Mouse (Mus musculus): ENCODE data around the gene Shisal2a. TPM values are rescaled to one million over a fixed set of nuclear protein-coding genes. Genes with fewer than 3 reads are reported as not detected.

Gene Shisal2a
- polyA plus RNA-seq, 1 experiment from 2014 or later: 0.36 TPM

- peaks cover 8% of the 10 kb centered on the region; the same call in 1 of the 2 replicates for H3K4me1 ChIP-seq
- H3K27me3 ChIP-seq: no peaks in the 10 kb centered on the region
- H3K36me3 ChIP-seq: peaks cover 20% of the 10 kb centered on the region
- ATAC-seq (ENCODE audit: borderline replicate concordance, extremely low read depth, low FRiP score, low TSS enrichment): no peak
- no peak overlapping the region for H3K4me3 ChIP-seq
- 80% methylated on average over 9 of the region's 9 CpGs for WGBS
- H3K27ac ChIP-seq: no peak overlapping the region
- H3K4me2 ChIP-seq: no peak overlapping the region
- no peak overlapping the region for H3K9ac ChIP-seq
- no peaks in the 10 kb centered on the region for H3K9me3 ChIP-seq
Observed at GRCm38 (mm10) chr4:108332041-108332440, 51.1 kb downstream of the Shisal2a start.

- H3K9me3 ChIP-seq: no peaks in the 10 kb centered on the region
- no peaks in the 10 kb centered on the region for H3K27me3 ChIP-seq
- no peak overlapping the region for H3K9ac ChIP-seq
- H3K4me1 ChIP-seq: peaks cover 8% of the 10 kb centered on the region; the same call in 1 of the 2 replicates
- 0 out of 2 replicates have a peak, but pooled peaks cover 10% of the 10 kb centered on the region for H3K36me3 ChIP-seq
- 95% methylated on average over 6 of the region's 6 CpGs for WGBS
- no peak for ATAC-seq (ENCODE audit: borderline replicate concordance, extremely low read depth, low FRiP score, low TSS enrichment)
- H3K27ac ChIP-seq: no peak overlapping the region
- no peak overlapping the region for H3K4me2 ChIP-seq
- no peak overlapping the region for H3K4me3 ChIP-seq
Observed at GRCm38 (mm10) chr4:108329840-108330239, 53.3 kb downstream of the Shisal2a start.

GRCm38 (mm10) chr4:108327730-108328484 is 55.2 kb downstream of the Shisal2a start, which contains the start of gene Coa7:
Coa7 (plus strand) TSS chr4:108328140.
- Histone ChIP-seq H3K9me3 (no peaks in the 10 kb centered on the region), H3K4me1 (peaks cover 8% of the 10 kb centered on the region; the same call in 1 of the 2 replicates), H3K4me2 (peak within 1 kb of the TSS; percentile 61), H3K27ac (peak within 1 kb of the TSS; percentile 88), H3K27me3 (no peaks in the 10 kb centered on the region), H3K9ac (peak within 1 kb of the TSS; percentile 43), H3K4me3 (peak within 1 kb of the TSS; percentile 63), H3K36me3 (0 out of 2 replicates have a peak, but pooled peaks cover 2% of the 10 kb centered on the region)
- WGBS: under 1% methylated on average over 45 of the region's 45 CpGs
- ATAC-seq (ENCODE audit: borderline replicate concordance, extremely low read depth, low FRiP score, low TSS enrichment): peak; percentile 95

- H3K9ac ChIP-seq: peak overlapping the region; percentile 43
- peak overlapping the region; percentile 61 for H3K4me2 ChIP-seq
- peaks cover 8% of the 10 kb centered on the region; the same call in 1 of the 2 replicates for H3K4me1 ChIP-seq
- H3K27me3 ChIP-seq: no peaks in the 10 kb centered on the region
- peak overlapping the region; percentile 88 for H3K27ac ChIP-seq
- no peaks in the 10 kb centered on the region for H3K36me3 ChIP-seq
- peak overlapping the region; percentile 63 for H3K4me3 ChIP-seq
- no peak for ATAC-seq (ENCODE audit: borderline replicate concordance, extremely low read depth, low FRiP score, low TSS enrichment)
- 37% methylated on average over 6 of the region's 6 CpGs for WGBS
- no peaks in the 10 kb centered on the region for H3K9me3 ChIP-seq
Observed at GRCm38 (mm10) chr4:108327071-108327579, 56.0 kb downstream of the Shisal2a start.

- 63% methylated on average over 5 of the region's 5 CpGs for WGBS
- Histone ChIP-seq H3K9ac (no peak overlapping the region), H3K4me2 (no peak overlapping the region), H3K4me1 (peaks cover 4% of the 10 kb centered on the region; the same call in 1 of the 2 replicates), H3K36me3 (no peaks in the 10 kb centered on the region), H3K27me3 (no peaks in the 10 kb centered on the region), H3K9me3 (no peaks in the 10 kb centered on the region), H3K27ac (no peak overlapping the region), H3K4me3 (no peak overlapping the region)
- ATAC-seq (ENCODE audit: borderline replicate concordance, extremely low read depth, low FRiP score, low TSS enrichment): no peak
Observed at GRCm38 (mm10) chr4:108323588-108323987, 59.6 kb downstream of the Shisal2a start.

- Histone ChIP-seq H3K36me3 (no peaks in the 10 kb centered on the region), H3K27me3 (no peaks in the 10 kb centered on the region), H3K9me3 (no peaks in the 10 kb centered on the region), H3K9ac (no peak overlapping the region), H3K27ac (no peak overlapping the region), H3K4me3 (no peak overlapping the region), H3K4me1 (no peaks in the 10 kb centered on the region), H3K4me2 (no peak overlapping the region)
- peak; percentile 67; the same call in 1 of the 2 replicates for ATAC-seq (ENCODE audit: borderline replicate concordance, extremely low read depth, low FRiP score, low TSS enrichment)
- 63% methylated on average over 7 of the region's 7 CpGs for WGBS
Observed at GRCm38 (mm10) chr4:108320627-108321380, 62.3 kb downstream of the Shisal2a start.

- H3K4me2 ChIP-seq: no peak overlapping the region
- H3K27ac ChIP-seq: no peak overlapping the region
- no peaks in the 10 kb centered on the region for H3K27me3 ChIP-seq
- no peaks in the 10 kb centered on the region for H3K36me3 ChIP-seq
- no peaks in the 10 kb centered on the region for H3K9me3 ChIP-seq
- no peak for ATAC-seq (ENCODE audit: borderline replicate concordance, extremely low read depth, low FRiP score, low TSS enrichment)
- H3K4me1 ChIP-seq: no peaks in the 10 kb centered on the region
- H3K9ac ChIP-seq: no peak overlapping the region
- 68% methylated on average over 6 of the region's 6 CpGs for WGBS
- H3K4me3 ChIP-seq: no peak overlapping the region
Observed at GRCm38 (mm10) chr4:108319747-108320146, 63.4 kb downstream of the Shisal2a start.

- Histone ChIP-seq H3K27ac (no peak overlapping the region), H3K27me3 (no peaks in the 10 kb centered on the region), H3K9ac (no peak overlapping the region), H3K9me3 (no peaks in the 10 kb centered on the region), H3K36me3 (no peaks in the 10 kb centered on the region), H3K4me3 (no peak overlapping the region), H3K4me2 (no peak overlapping the region), H3K4me1 (no peaks in the 10 kb centered on the region)
- WGBS: 54% methylated on average over 7 of the region's 8 CpGs
- no peak for ATAC-seq (ENCODE audit: borderline replicate concordance, extremely low read depth, low FRiP score, low TSS enrichment)
Observed at GRCm38 (mm10) chr4:108318649-108319615, 64.2 kb downstream of the Shisal2a start.

Other genes starting within 250 kb of the Shisal2a start
- 302 and 311 TPM in 2 replicates for gene Scp2, start 238.4 kb downstream of the Shisal2a start, polyA plus RNA-seq (2015; fragmentation: Nextera tagmentation; extraction: Ambion mirVana)
- gene Echdc2, start 217.9 kb downstream of the Shisal2a start, polyA plus RNA-seq (2015; fragmentation: Nextera tagmentation; extraction: Ambion mirVana): 46.1 and 46.7 TPM in 2 replicates
- 0.06 and 0.11 TPM in 2 replicates for gene Zyg11a, start 165.3 kb downstream of the Shisal2a start, polyA plus RNA-seq (2015; fragmentation: Nextera tagmentation; extraction: Ambion mirVana)
- 9.5 and 9.9 TPM in 2 replicates for gene Zyg11b, start 82.3 kb downstream of the Shisal2a start, polyA plus RNA-seq (2015; fragmentation: Nextera tagmentation; extraction: Ambion mirVana)
- gene Coa7, start 55.2 kb downstream of the Shisal2a start, polyA plus RNA-seq (2015; fragmentation: Nextera tagmentation; extraction: Ambion mirVana): 45.2 and 47.3 TPM in 2 replicates
- 86.3 and 88.2 TPM in 2 replicates for gene Gpx7, start 23.6 kb upstream of the Shisal2a start, polyA plus RNA-seq (2015; fragmentation: Nextera tagmentation; extraction: Ambion mirVana)
- 60.1 and 60.7 TPM in 2 replicates for gene Tut4, start 76.1 kb upstream of the Shisal2a start, polyA plus RNA-seq (2015; fragmentation: Nextera tagmentation; extraction: Ambion mirVana)
- gene Prpf38a, start 196.0 kb upstream of the Shisal2a start, polyA plus RNA-seq (2015; fragmentation: Nextera tagmentation; extraction: Ambion mirVana): 90.2 and 90.9 TPM in 2 replicates
- gene Orc1, start 196.1 kb upstream of the Shisal2a start, polyA plus RNA-seq (2015; fragmentation: Nextera tagmentation; extraction: Ambion mirVana): 10.5 and 10.8 TPM in 2 replicates
- 31.1 and 32.2 TPM in 2 replicates for gene Cc2d1b, start 236.6 kb upstream of the Shisal2a start, polyA plus RNA-seq (2015; fragmentation: Nextera tagmentation; extraction: Ambion mirVana)